Mouse (Mus musculus) embryo, embryonic 11 days (tissue): ENCODE results near the gene Dram1.
A peak's percentile ranks its signal among the peaks of the same experiment; 100 is the strongest.

ENCODE experiments used
- DNase-seq: peaks from one replicate; pipeline ENCODE4 v3.0.0-alpha.2; 2015

The Dram1 gene

GRCm38 (mm10) chr10:88346454-88347245 is 32.2 kb downstream of the Dram1 start:
- no peak for DNase-seq

- no peak for DNase-seq
Measured at GRCm38 (mm10) chr10:88345899-88346401, 32.9 kb downstream of the Dram1 start.

GRCm38 (mm10) chr10:88341368-88341767 is 37.5 kb downstream of the Dram1 start:
- DNase-seq, result no peak

- DNase-seq, result no peak
Measured at GRCm38 (mm10) chr10:88340660-88341059, 38.2 kb downstream of the Dram1 start.

DNA sequence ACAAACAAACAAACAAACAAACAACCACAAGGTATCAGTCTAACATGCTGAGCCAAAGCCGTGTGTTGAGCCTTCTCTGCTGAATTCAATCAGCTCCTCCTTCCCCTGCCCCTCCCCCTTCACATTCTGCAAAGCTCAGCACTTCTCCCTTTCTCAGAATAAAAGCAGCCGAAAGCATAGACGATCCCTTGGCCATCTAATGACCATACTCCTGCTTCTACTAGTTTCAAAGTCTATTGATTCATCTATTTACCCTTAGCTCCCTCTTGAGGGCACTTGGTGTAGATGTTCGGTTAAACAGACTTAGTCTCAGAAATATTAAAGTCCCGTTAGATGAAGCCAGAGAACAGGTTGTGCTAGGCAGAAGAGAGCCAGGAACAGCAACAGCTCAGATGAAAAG is 48.2 kb downstream of the Dram1 start:
- peak; percentile 41 for DNase-seq

DNA sequence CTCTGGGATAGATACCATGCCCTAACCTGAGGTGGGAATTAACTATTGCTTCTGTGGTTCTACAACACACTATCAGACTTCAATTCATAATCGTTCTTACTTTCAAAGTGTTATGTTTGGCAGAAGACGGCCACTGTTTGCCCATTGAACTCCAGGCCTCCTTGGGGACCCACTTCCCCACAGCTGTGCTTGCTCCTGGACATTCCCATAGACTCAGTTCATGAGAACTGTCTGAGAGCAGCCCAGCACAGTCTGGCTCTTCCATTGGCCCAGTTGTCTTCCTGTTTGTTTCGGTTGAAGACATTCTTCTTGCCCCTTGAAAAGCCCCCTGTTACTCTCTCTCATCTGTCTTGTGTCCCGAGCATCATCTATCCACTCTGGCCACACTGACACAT is 50.8 kb downstream of the Dram1 start:
- DNase-seq, result no peak

- peak; percentile 82 for DNase-seq
Measured at GRCm38 (mm10) chr10:88327160-88328055, 51.5 kb downstream of the Dram1 start.

DNA sequence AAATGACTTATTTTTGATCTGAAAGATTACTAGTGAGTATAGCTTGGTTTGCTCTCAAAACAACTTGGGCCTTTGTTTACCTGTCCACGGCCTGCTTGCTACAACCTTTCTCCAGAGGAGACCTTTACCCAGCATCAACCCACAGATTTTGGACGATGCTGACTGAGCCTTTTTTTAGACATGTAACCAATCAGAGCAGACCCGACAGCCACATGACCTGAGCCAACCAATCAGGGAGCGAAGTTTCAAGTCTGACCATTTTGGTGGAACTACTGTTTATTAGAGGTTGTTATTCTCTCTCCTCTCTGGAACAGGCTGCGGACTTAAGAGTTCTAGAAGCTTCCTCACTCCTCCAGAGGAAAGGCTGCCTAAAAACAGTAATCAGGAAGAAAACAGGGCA is 57.1 kb downstream of the Dram1 start:
- no peak for DNase-seq

- DNase-seq, result no peak
Measured at GRCm38 (mm10) chr10:88320714-88321416, 58.0 kb downstream of the Dram1 start.

DNA sequence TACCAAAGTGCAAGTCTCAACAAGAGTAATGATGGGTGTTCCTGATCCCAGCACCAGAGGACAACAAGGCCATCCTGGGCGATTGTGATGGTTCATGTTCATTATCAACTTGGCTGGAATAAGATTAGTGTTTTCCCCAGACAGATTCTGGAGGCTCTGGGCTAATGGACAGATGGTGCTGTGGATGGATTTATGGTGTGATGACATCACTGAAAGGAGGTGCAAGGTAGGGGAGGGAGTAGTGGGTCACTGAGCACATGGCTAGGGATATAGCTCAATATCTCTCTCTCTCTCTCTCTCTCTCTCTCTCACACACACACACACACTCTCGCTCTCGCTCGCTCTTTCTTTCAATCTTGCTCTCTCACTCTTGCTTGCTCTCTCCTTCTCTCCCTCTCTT is 60.7 kb downstream of the Dram1 start:
- DNase-seq, result no peak

- no peak for DNase-seq
Measured at GRCm38 (mm10) chr10:88317151-88317550, 61.7 kb downstream of the Dram1 start.

- no peak for DNase-seq
Measured at GRCm38 (mm10) chr10:88314841-88315240, 64.0 kb downstream of the Dram1 start.

GRCm38 (mm10) chr10:88309851-88310250 is 69.0 kb downstream of the Dram1 start:
- no peak for DNase-seq

DNA sequence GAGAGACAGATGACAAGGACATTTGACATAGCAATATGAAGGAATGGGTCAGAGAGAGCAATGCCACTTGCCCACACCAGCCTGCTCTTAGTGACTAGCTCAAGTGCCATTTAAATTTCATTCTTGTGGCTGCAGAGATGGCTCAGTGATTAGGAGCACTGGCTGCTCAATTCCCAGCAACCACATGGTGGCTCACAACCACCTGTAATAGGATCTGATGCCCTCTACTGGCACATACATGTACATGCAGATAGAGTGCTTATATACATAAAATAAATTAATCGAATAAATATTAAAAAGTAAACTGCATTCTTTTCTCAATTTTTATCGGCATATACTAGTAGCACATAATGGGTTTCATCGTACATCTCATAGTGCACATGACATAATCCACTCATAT is 72.6 kb downstream of the Dram1 start:
- no peak for DNase-seq

DNA sequence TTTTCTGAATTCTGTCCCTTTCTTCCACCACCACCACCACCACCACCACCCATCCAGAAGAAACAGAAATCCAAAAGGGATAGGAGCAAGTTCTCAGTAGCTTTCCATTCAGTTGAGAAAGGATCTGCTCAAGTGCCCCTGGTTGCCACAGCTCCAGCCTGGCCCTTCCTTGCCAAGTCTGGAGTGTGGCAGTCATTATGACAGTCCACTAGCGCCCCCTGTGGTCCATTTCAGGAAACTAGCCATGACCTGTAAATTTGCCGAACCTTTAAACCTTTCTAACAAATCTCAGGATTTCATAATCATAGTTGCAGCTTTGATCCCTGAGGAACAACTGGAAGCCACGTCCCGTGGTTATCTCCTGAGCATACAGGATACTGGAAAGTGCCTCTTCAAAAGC is 74.6 kb downstream of the Dram1 start:
- peak; percentile 82 for DNase-seq

GRCm38 (mm10) chr10:88303079-88303478 is 75.8 kb downstream of the Dram1 start:
- DNase-seq, result no peak

- no peak for DNase-seq
Measured at GRCm38 (mm10) chr10:88301802-88302470, 76.9 kb downstream of the Dram1 start.

- DNase-seq, result peak; percentile 23
Measured at GRCm38 (mm10) chr10:88296991-88297390, 81.9 kb downstream of the Dram1 start.

DNA sequence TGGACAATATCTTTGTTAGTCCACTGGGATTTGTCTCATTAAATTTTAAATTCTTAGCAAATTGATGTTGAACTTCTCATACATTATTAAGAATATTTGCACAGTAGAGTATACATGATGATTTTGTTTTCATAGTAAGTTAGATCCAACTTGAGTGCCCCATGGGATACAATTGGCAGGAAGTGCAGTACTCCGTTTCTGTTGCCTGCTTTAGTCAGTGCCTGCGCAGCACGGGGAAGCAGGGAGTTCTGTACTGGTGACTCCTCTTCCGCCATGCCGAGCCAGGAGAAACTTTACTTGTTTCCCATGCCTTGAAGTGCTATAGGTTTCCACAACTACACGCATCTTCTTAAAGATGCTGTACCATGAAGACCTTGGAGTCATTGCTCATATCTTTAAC is 83.8 kb downstream of the Dram1 start:
- no peak for DNase-seq

DNA sequence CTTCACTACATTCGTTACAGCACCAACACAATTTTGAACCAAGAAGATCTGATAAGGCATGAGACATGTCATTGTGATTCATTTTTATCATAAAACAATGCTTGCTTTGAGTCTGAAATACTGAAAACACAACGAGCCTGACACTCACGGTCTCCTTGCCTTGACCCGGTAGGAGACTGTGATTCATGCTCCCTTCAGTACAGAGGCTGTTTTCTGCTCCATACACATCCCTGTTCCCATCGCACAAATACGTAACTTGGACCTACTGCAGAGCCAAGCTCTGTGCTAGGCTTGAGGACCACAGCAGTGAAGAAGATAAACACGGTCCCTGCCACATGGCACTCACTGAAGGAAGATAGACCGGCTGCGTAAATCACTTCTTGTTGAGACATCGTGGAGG is 90.8 kb downstream of the Dram1 start:
- no peak for DNase-seq

GRCm38 (mm10) chr10:88287261-88287660 is 91.6 kb downstream of the Dram1 start:
- DNase-seq, result no peak

DNA sequence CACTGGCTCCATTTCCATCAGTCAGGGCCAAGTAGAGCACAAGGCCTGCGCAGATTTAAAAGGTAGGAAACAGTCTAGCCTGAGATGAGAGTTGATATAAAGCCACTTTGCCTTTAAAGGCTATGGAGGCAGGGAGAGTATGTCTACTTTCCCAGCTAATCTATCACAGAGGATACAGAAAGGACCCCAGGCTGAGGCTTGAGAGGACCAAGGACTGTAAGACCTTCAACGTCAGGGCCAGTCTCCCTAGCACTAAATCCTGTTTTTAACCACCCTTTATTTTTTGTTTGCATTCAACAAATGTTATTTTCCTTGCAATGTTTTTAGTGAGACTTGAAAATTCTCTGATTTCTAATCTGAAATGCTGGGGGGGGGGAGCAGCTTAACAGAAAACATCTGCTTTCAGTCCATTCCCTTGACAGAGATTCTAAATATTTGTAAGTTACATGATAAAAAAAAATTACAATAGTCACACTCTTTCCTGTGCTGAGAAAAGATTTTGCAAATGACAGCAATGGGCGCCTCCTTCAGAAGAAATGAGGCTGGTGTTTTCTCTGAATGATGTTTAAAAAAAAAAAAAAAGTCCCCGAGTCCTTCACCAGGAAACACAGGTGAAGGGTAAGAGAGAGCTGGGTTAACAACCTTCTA is 94.4 kb downstream of the Dram1 start:
- no peak for DNase-seq
